Mouse (Mus musculus) gastrocnemius, postnatal 14 days (tissue): ENCODE data around the gene Thap2. TPM values are rescaled to one million over a fixed set of nuclear protein-coding genes. Genes with fewer than 3 reads are reported as not detected.
A peak's percentile ranks its signal among the peaks of the same experiment; 100 is the strongest.

Source experiments
- DNase-seq: peaks from one replicate; pipeline ENCODE4 v3.0.0; 2021; ENCODE audit warnings: mixed read lengths
- intact Hi-C: fragments of 180-260 bp; cut with DNase I; formaldehyde crosslinking; loops from one replicate; pipeline ENCODE4 v1.15.1; 2025; ENCODE audit warnings: low total_unique reads
- long read RNA-seq, 2 experiments: library from polyadenylated mRNA; stranded (forward); transcript quantifications; one replicate each; pipeline ENCODE4 v2.0.0; 2021
- total RNA-seq, 2 experiments: library from RNA; stranded (reverse); gene quantifications; 2 replicates each; pipeline ENCODE4 v1.2.3; 2021

Gene Thap2
- total RNA-seq, result 1 to 10 TPM; 4.3 to 4.6 TPM
- long read RNA-seq, experiment 1, partial matches to known transcripts, result 0 of 1 reads
- long read RNA-seq, experiment 1, other reads (novel, unspliced or antisense), result 1 of 1 reads
- long read RNA-seq, experiment 2, full-length matches to known transcripts, result 1 of 4 reads
- long read RNA-seq, experiment 2, partial matches to known transcripts, result 0 of 4 reads
- long read RNA-seq, experiment 2, other reads (novel, unspliced or antisense), result 3 of 4 reads

- DNase-seq, result peak; percentile 99
Observed at GRCm38 (mm10) chr10:115384221-115385017, at the start of gene Thap2, which contains the start of gene Zfc3h1. Thap2 (minus strand) TSS chr10:115384443. Zfc3h1 (plus strand) TSS chr10:115384959.

GRCm38 (mm10) chr10:115425351-115425750, 41.1 kb upstream of the Thap2 start:
- no peak for DNase-seq
- intact Hi-C loops, result no loop called here

More at GRCm38 (mm10) chr10:115384221-115385017, at the start of gene Thap2, which contains the start of gene Zfc3h1:
- intact Hi-C loops, result loop anchor here (10.0 kb wide), 1 partner anchor 60 kb away; no protein-coding TSS in a partner anchor

GRCm38 (mm10) chr10:115421976-115422375, 37.7 kb upstream of the Thap2 start:
- no peak for DNase-seq
- intact Hi-C loops, result no loop called here

- intact Hi-C loops, result no loop called here
Observed at GRCm38 (mm10) chr10:115414056-115414455, 29.8 kb upstream of the Thap2 start.

GRCm38 (mm10) chr10:115413496-115413895, 29.3 kb upstream of the Thap2 start:
- no peak for DNase-seq
- intact Hi-C loops, result no loop called here

More at GRCm38 (mm10) chr10:115414056-115414455, 29.8 kb upstream of the Thap2 start:
- DNase-seq, result no peak

- DNase-seq, result peak; percentile 51
- intact Hi-C loops, result no loop called here
Observed at GRCm38 (mm10) chr10:115406393-115406792, 22.1 kb upstream of the Thap2 start.

- intact Hi-C loops, result no loop called here
- no peak for DNase-seq
Observed at GRCm38 (mm10) chr10:115391896-115392295, 7.7 kb upstream of the Thap2 start.

- intact Hi-C loops, result no loop called here
- DNase-seq, result no peak
Observed at GRCm38 (mm10) chr10:115391076-115391475, 6.8 kb upstream of the Thap2 start.

- DNase-seq, result no peak
- intact Hi-C loops, result loop anchor here (10.0 kb wide), 1 partner anchor 63 kb away; no protein-coding TSS in a partner anchor
Observed at GRCm38 (mm10) chr10:115387891-115388290, 3.6 kb upstream of the Thap2 start.

GRCm38 (mm10) chr10:115385018-115386002, 1.1 kb upstream of the Thap2 start:
- peak; percentile 67 for DNase-seq
- intact Hi-C loops, result loop anchor here (10.0 kb wide), 1 partner anchor 61 kb away; no protein-coding TSS in a partner anchor

- intact Hi-C loops, result loop anchor here (10.0 kb wide), 1 partner anchor 59 kb away; no protein-coding TSS in a partner anchor
- no peak for DNase-seq
Observed at GRCm38 (mm10) chr10:115383644-115384220, 511 bp downstream of the Thap2 start.

- DNase-seq, result no peak
- intact Hi-C loops, result loop anchor here (10.0 kb wide), 1 partner anchor 58 kb away; no protein-coding TSS in a partner anchor
Observed at GRCm38 (mm10) chr10:115382846-115383643, 1.2 kb downstream of the Thap2 start.

- intact Hi-C loops, result loop anchor here (10.0 kb wide), 1 partner anchor 57 kb away; no protein-coding TSS in a partner anchor
- DNase-seq, result no peak
Observed at GRCm38 (mm10) chr10:115381506-115382084, 2.6 kb downstream of the Thap2 start.

- intact Hi-C loops, result no loop called here
- no peak for DNase-seq
Observed at GRCm38 (mm10) chr10:115363151-115363550, 21.1 kb downstream of the Thap2 start.

- DNase-seq, result no peak
- intact Hi-C loops, result no loop called here
Observed at GRCm38 (mm10) chr10:115362623-115362964, 21.6 kb downstream of the Thap2 start.

GRCm38 (mm10) chr10:115361840-115362622, 22.2 kb downstream of the Thap2 start, which contains the start of gene Tmem19:
Tmem19 (minus strand) TSS chr10:115362501.
- peak; percentile 98 for DNase-seq
- intact Hi-C loops, result no loop called here

GRCm38 (mm10) chr10:115359066-115359465, 25.2 kb downstream of the Thap2 start:
- intact Hi-C loops, result no loop called here
- no peak for DNase-seq
